Mouse (Mus musculus): ENCODE measurements at regions not wholly inside any gene's neighbourhood (a gene's known extent, or its start where the extent isn't known, plus 50 kb on each side); places are given as distances from the start of the nearest gene placed in this dataset.
A peak's percentile ranks its signal among the peaks of the same experiment; 100 is the strongest.

GRCm38 (mm10) chr10:106058050-106058449 lies 216.9 kb upstream of the Mettl25 start:
- Histone ChIP-seq H3K4me3 (no peak overlapping the region), H3K4me2 (no peak overlapping the region), H3K36me3 (no peaks in the 10 kb centered on the region), H3K9me3 (no peaks in the 10 kb centered on the region), H3K27me3 (no peaks in the 10 kb centered on the region), H3K27ac (no peak overlapping the region), H3K9ac (no peak overlapping the region), H3K4me1 (replicated peaks) (no peaks in the 10 kb centered on the region)
- no peak for ATAC-seq (ENCODE audit: low FRiP score)
- 87% methylated on average over 5 of the region's 5 CpGs for WGBS

- H3K4me2 ChIP-seq = no peak overlapping the region
- H3K9me3 ChIP-seq = no peaks in the 10 kb centered on the region
- H3K27ac ChIP-seq = no peak overlapping the region
- H3K27me3 ChIP-seq = no peaks in the 10 kb centered on the region
- no peaks in the 10 kb centered on the region for H3K36me3 ChIP-seq
- no peak overlapping the region for H3K4me3 ChIP-seq
- no peak overlapping the region for H3K9ac ChIP-seq
- H3K4me1 ChIP-seq (replicated peaks) = no peaks in the 10 kb centered on the region
- WGBS = 77% methylated on average over 1 of the region's 1 CpGs
- ATAC-seq (ENCODE audit: low FRiP score) = no peak
Measured at GRCm38 (mm10) chr10:106038497-106038896, 197.3 kb upstream of the Mettl25 start.

DNA sequence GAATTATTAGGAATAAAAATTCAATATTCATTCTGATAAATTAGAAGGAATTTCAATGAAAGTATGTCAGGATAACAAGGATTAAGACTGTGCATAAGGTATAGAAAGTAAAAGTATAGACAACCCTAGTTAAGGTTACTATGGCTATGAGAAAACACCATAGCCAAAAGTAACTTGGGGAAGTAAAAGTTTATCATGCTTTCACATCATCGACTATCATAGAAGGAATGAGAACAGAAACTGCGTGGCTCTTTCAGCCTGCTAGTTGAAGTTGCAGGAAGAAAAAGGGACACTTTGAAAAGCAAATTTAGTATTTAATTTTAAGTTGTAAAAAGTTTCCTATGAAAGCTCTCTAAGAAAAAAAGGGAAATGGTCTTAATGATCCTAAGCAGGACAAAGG lies 196.9 kb upstream of the Mettl25 start:
- H3K27me3 ChIP-seq = no peaks in the 10 kb centered on the region
- WGBS = 95% methylated on average over 2 of the region's 2 CpGs

DNA sequence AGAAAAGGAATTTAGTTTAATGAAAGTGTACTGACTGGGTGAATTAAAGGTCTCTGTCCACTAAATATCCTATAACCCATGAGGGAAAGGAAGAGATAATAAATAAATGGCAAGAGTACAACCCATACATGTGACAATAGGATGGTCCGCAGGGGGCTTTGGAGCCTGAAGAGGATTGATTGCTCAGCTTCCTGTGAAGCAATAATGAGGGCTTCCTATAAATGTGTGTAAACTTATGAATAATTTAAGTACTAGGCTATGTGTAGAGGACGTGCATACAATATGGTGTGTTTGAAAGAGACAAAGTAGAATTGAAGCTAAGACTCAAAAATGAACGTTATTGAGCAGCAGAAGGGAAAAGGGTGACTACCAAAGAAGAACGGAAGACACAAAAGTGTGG lies 192.2 kb upstream of the Mettl25 start:
- Histone ChIP-seq H3K27ac (no peak overlapping the region), H3K9me3 (no peaks in the 10 kb centered on the region), H3K36me3 (no peaks in the 10 kb centered on the region), H3K4me3 (no peak overlapping the region), H3K4me2 (no peak overlapping the region), H3K4me1 (replicated peaks) (no peaks in the 10 kb centered on the region), H3K27me3 (no peaks in the 10 kb centered on the region), H3K9ac (no peak overlapping the region)
- ATAC-seq (ENCODE audit: low FRiP score) = no peak
- WGBS = 66% methylated on average over 4 of the region's 4 CpGs

More for the DNA sequence above, 196.9 kb upstream of the Mettl25 start:
- H3K27ac ChIP-seq = no peak overlapping the region
- H3K4me2 ChIP-seq = no peak overlapping the region
- no peak overlapping the region for H3K4me3 ChIP-seq
- H3K4me1 ChIP-seq (replicated peaks) = no peaks in the 10 kb centered on the region
- no peaks in the 10 kb centered on the region for H3K36me3 ChIP-seq
- no peaks in the 10 kb centered on the region for H3K9me3 ChIP-seq
- ATAC-seq (ENCODE audit: low FRiP score) = no peak
- H3K9ac ChIP-seq = no peak overlapping the region

GRCm38 (mm10) chr10:106024648-106025047 lies 183.5 kb upstream of the Mettl25 start:
- Histone ChIP-seq H3K36me3 (no peaks in the 10 kb centered on the region), H3K4me2 (no peak overlapping the region), H3K27me3 (no peaks in the 10 kb centered on the region), H3K27ac (no peak overlapping the region), H3K9ac (no peak overlapping the region), H3K4me1 (replicated peaks) (peaks cover 6% of the 10 kb centered on the region; the same call in 1 of the 2 replicates), H3K4me3 (no peak overlapping the region), H3K9me3 (no peaks in the 10 kb centered on the region)
- no peak for ATAC-seq (ENCODE audit: low FRiP score)
- 44% methylated on average over 1 of the region's 1 CpGs for WGBS

DNA sequence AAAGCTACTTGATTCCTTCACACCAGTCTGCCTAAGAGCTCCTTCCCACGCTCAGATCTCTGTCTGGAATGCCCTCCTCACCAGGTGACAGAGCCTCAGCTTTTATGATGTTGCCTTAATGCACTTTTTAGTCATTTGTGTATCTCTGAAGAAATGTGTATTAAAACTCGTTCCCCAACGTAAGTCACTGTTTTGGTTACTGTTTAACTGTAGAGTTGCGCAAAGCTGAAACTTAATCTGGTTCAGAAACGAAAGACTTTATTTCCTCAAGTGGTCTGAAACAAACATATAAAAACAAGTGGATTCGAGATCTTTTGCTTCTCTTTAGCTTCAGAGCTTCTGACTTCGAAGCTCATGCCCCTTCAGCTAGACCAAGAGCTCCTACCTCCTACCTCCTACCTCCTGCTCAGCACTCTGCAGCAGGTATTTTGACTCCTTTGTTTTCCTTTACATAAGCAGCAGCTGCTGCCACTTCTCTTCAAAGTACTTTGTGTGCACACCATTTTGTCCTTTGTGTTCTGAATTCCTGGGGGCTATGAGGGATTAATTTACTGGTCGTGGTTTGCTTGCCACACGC lies 182.5 kb upstream of the Mettl25 start:
- peaks cover 6% of the 10 kb centered on the region; the same call in 1 of the 2 replicates for H3K4me1 ChIP-seq (replicated peaks)
- no peak for ATAC-seq (ENCODE audit: low FRiP score)

GRCm38 (mm10) chr10:106015965-106016364 lies 174.8 kb upstream of the Mettl25 start:
- H3K4me2 ChIP-seq = no peak overlapping the region
- H3K27ac ChIP-seq = no peak overlapping the region
- H3K27me3 ChIP-seq = no peaks in the 10 kb centered on the region
- ATAC-seq (ENCODE audit: low FRiP score) = no peak
- no peaks in the 10 kb centered on the region for H3K9me3 ChIP-seq
- 89% methylated on average over 1 of the region's 1 CpGs for WGBS
- no peak overlapping the region for H3K4me3 ChIP-seq
- H3K9ac ChIP-seq = no peak overlapping the region
- no peaks in the 10 kb centered on the region for H3K4me1 ChIP-seq (replicated peaks)
- H3K36me3 ChIP-seq = no peaks in the 10 kb centered on the region

More for the DNA sequence above, 182.5 kb upstream of the Mettl25 start:
- WGBS = 63% methylated on average over 9 of the region's 9 CpGs
- H3K27ac ChIP-seq = 0 out of 2 replicates have a peak overlapping the region, but pooled peaks have one; percentile 13
- no peak overlapping the region for H3K4me2 ChIP-seq
- H3K36me3 ChIP-seq = no peaks in the 10 kb centered on the region
- no peaks in the 10 kb centered on the region for H3K9me3 ChIP-seq
- H3K9ac ChIP-seq = no peak overlapping the region
- no peak overlapping the region for H3K4me3 ChIP-seq
- H3K27me3 ChIP-seq = no peaks in the 10 kb centered on the region

- Histone ChIP-seq H3K27ac (no peak overlapping the region), H3K4me3 (no peak overlapping the region), H3K4me1 (replicated peaks) (no peaks in the 10 kb centered on the region), H3K36me3 (no peaks in the 10 kb centered on the region), H3K27me3 (no peaks in the 10 kb centered on the region), H3K4me2 (no peak overlapping the region), H3K9me3 (no peaks in the 10 kb centered on the region), H3K9ac (no peak overlapping the region)
- ATAC-seq (ENCODE audit: low FRiP score) = no peak
- 87% methylated on average over 1 of the region's 1 CpGs for WGBS
Measured at GRCm38 (mm10) chr10:106015436-106015835, 174.3 kb upstream of the Mettl25 start.

DNA sequence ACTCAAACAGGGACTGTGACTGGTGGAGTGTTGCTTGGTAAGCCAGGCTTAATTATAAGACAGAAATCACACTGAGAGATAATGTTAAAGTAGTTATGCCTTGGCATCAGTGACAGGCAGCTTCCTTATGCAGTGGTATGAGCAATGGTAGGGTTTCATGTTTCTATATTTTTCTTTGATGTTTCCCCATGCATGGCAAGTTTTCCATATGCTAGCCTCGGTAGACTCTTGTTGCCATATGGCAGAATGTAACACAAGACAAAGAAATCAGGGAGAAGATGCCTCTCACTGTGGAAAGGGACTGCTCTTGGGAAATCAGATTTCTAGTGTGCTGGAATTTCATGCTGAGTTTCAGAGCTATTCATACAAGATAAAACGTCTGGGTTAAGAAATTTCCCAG lies 169.0 kb upstream of the Mettl25 start:
- Histone ChIP-seq H3K4me3 (no peak overlapping the region), H3K27ac (no peak overlapping the region), H3K4me1 (replicated peaks) (no peaks in the 10 kb centered on the region), H3K27me3 (no peaks in the 10 kb centered on the region), H3K9ac (no peak overlapping the region), H3K36me3 (no peaks in the 10 kb centered on the region), H3K4me2 (no peak overlapping the region), H3K9me3 (no peaks in the 10 kb centered on the region)
- no peak for ATAC-seq (ENCODE audit: low FRiP score)
- WGBS = 36% methylated on average over 2 of the region's 2 CpGs

GRCm38 (mm10) chr10:106007331-106007730 lies 166.2 kb upstream of the Mettl25 start:
- 94% methylated on average over 4 of the region's 4 CpGs for WGBS
- H3K27ac ChIP-seq = no peak overlapping the region
- no peak overlapping the region for H3K9ac ChIP-seq
- H3K4me2 ChIP-seq = no peak overlapping the region
- H3K27me3 ChIP-seq = no peaks in the 10 kb centered on the region
- no peak for ATAC-seq (ENCODE audit: low FRiP score)
- H3K4me3 ChIP-seq = no peak overlapping the region
- H3K9me3 ChIP-seq = no peaks in the 10 kb centered on the region
- no peaks in the 10 kb centered on the region for H3K4me1 ChIP-seq (replicated peaks)
- H3K36me3 ChIP-seq = no peaks in the 10 kb centered on the region

GRCm38 (mm10) chr10:106006861-106007260 lies 165.7 kb upstream of the Mettl25 start:
- WGBS = 93% methylated on average over 10 of the region's 10 CpGs
- no peak for ATAC-seq (ENCODE audit: low FRiP score)
- Histone ChIP-seq H3K9ac (no peak overlapping the region), H3K27ac (no peak overlapping the region), H3K9me3 (no peaks in the 10 kb centered on the region), H3K4me2 (no peak overlapping the region), H3K36me3 (no peaks in the 10 kb centered on the region), H3K27me3 (no peaks in the 10 kb centered on the region), H3K4me1 (replicated peaks) (no peaks in the 10 kb centered on the region), H3K4me3 (no peak overlapping the region)

DNA sequence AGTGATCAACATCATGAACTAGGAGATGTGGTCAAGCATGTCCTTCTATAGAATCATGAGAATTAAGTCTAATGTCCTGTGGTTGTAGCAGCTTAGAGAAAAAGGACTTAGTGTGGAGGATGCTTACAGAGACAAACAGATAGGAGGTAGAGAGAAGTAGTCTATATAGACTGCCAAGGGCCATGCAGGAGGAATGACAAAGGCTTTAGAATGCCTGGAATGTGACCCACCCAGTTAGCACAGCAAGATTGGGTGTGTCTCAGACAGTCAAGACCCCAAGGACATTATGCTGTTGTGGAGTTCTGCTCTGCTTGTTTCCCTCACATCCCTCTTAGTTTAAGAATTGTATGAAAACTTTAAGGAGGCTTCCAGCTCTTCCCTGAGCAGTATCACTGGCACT lies 164.9 kb upstream of the Mettl25 start:
- ATAC-seq (ENCODE audit: low FRiP score) = no peak
- no peaks in the 10 kb centered on the region for H3K27me3 ChIP-seq
- H3K4me1 ChIP-seq (replicated peaks) = no peaks in the 10 kb centered on the region
- H3K4me2 ChIP-seq = no peak overlapping the region
- no peak overlapping the region for H3K4me3 ChIP-seq
- no peak overlapping the region for H3K9ac ChIP-seq
- H3K9me3 ChIP-seq = no peaks in the 10 kb centered on the region
- no peak overlapping the region for H3K27ac ChIP-seq
- H3K36me3 ChIP-seq = no peaks in the 10 kb centered on the region

GRCm38 (mm10) chr10:105957468-105957867 lies 116.3 kb upstream of the Mettl25 start:
- no peak for ATAC-seq (ENCODE audit: low FRiP score)
- H3K27me3 ChIP-seq = no peaks in the 10 kb centered on the region
- WGBS = 92% methylated on average over 3 of the region's 3 CpGs

More at GRCm38 (mm10) chr10:105957468-105957867, 116.3 kb upstream of the Mettl25 start:
- Histone ChIP-seq H3K9me3 (no peaks in the 10 kb centered on the region), H3K4me1 (replicated peaks) (no peaks in the 10 kb centered on the region), H3K36me3 (no peaks in the 10 kb centered on the region), H3K4me3 (no peak overlapping the region), H3K4me2 (no peak overlapping the region), H3K9ac (no peak overlapping the region), H3K27ac (no peak overlapping the region)
